Mouse (Mus musculus) CH12.LX (cell line): ENCODE data around the gene Csnk2b. TPM values are rescaled to one million over a fixed set of nuclear protein-coding genes. Genes with fewer than 3 reads are reported as not detected.
A peak's percentile ranks its signal among the peaks of the same experiment; 100 is the strongest.

Experiments
- DNase-seq: peaks from one replicate; pipeline ENCODE4 v3.0.0-alpha.2; 2013; ENCODE audit errors: extremely low read depth
- H3K27ac ChIP-seq: 2 replicates; pipeline ENCODE4 v1.5.1; 2012; ENCODE audit warnings: low read depth, mild to moderate bottlenecking, control low read depth, moderate library complexity; ENCODE audit not compliant: insufficient read depth
- H3K27me3 ChIP-seq: replicated peaks from 2 replicates; pipeline ENCODE3; 2012; ENCODE audit warnings: inconsistent platforms
- H3K36me3 ChIP-seq, 2 experiments: replicated peaks in 1 of 2; 2 replicates each; pipeline versions ENCODE3 to v1.6.1; 2012; ENCODE audit warnings: inconsistent platforms in 1 of 2, low read length in 1 of 2, mild to moderate bottlenecking in 1 of 2, mixed read lengths in 1 of 2, moderate library complexity in 1 of 2; ENCODE audit not compliant: control insufficient read depth in 1 of 2, insufficient read depth in 1 of 2
- H3K4me1 ChIP-seq, 2 experiments: 2 replicates each; pipeline ENCODE4 v1.6.1; 2012; ENCODE audit warnings: inconsistent platforms in 1 of 2, moderate library complexity in 1 of 2; ENCODE audit not compliant: insufficient read depth in 2 of 2, control insufficient read depth in 1 of 2
- H3K4me2 ChIP-seq: 2 replicates; pipeline ENCODE4 v1.6.1; 2012; ENCODE audit warnings: low read depth, mild to moderate bottlenecking, control low read depth; ENCODE audit not compliant: poor library complexity, insufficient read depth, severe bottlenecking
- H3K4me3 ChIP-seq, 3 experiments: fragments of 150-350 bp in 1 of 3; sonication (generic) in 1 of 3; replicated peaks in 1 of 3; 2 replicates each; pipeline versions ENCODE3 to v1.5.1; 2011 to 2012; ENCODE audit warnings: low read depth in 2 of 3, low read length in 2 of 3, mild to moderate bottlenecking in 2 of 3, moderate library complexity in 2 of 3, control low read depth in 1 of 3, improper control_type of control experiment in 1 of 3, inconsistent platforms in 1 of 3, mixed read lengths in 1 of 3; ENCODE audit not compliant: poor library complexity in 1 of 3
- H3K79me2 ChIP-seq: replicated peaks from 2 replicates; pipeline ENCODE4 v1.6.1; 2012; ENCODE audit warnings: mild to moderate bottlenecking, moderate library complexity; ENCODE audit not compliant: control insufficient read depth, poor library complexity, insufficient read depth, severe bottlenecking; ENCODE audit errors: extremely low read depth
- H3K9ac ChIP-seq: 2 replicates; pipeline ENCODE4 v1.6.1; 2012; ENCODE audit warnings: low read depth, mild to moderate bottlenecking, control low read depth, moderate library complexity; ENCODE audit not compliant: insufficient read depth
- H3K9me3 ChIP-seq: replicated peaks from 2 replicates; pipeline ENCODE3; 2012; ENCODE audit warnings: low read length, inconsistent platforms, mixed read lengths
- CTCF ChIP-seq, 2 experiments: IDR thresholded peaks in 1 of 2; conservative IDR thresholded peaks in 1 of 2; 2 replicates each; pipeline ENCODE4 v1.5.1; 2011 to 2012; ENCODE audit warnings: low read depth in 2 of 2, low read length in 2 of 2, improper control_type of control experiment in 1 of 2, inconsistent platforms in 1 of 2, mild to moderate bottlenecking in 1 of 2, moderate library complexity in 1 of 2
- ELF1 ChIP-seq: IDR thresholded peaks from 2 replicates; pipeline ENCODE4 v1.6.1; 2014; ENCODE audit warnings: low read depth, mild to moderate bottlenecking, inconsistent platforms, low read length, improper control_type of control experiment
- EP300 ChIP-seq: IDR thresholded peaks from 2 replicates; pipeline ENCODE4 v1.6.1; 2011; ENCODE audit warnings: low read length, improper control_type of control experiment
- ETS1 ChIP-seq: conservative IDR thresholded peaks from 2 replicates; pipeline ENCODE4 v1.6.1; 2012; ENCODE audit warnings: low read depth, mild to moderate bottlenecking, inconsistent platforms, low read length, improper control_type of control experiment, moderate library complexity
- GABPA ChIP-seq: IDR thresholded peaks from 2 replicates; pipeline ENCODE4 v1.6.1; 2012; ENCODE audit warnings: low read depth, low read length, improper control_type of control experiment, inconsistent platforms; ENCODE audit not compliant: insufficient replicate concordance
- JUN ChIP-seq: IDR thresholded peaks from 2 replicates; pipeline ENCODE4 v1.6.1; 2011; ENCODE audit warnings: low read depth, mild to moderate bottlenecking, low read length, improper control_type of control experiment, moderate library complexity; ENCODE audit not compliant: insufficient read depth
- JUND ChIP-seq: conservative IDR thresholded peaks from 2 replicates; pipeline ENCODE4 v1.6.1; 2011; ENCODE audit warnings: low read depth, low read length, improper control_type of control experiment
- KAT2A ChIP-seq: IDR thresholded peaks from 2 replicates; pipeline ENCODE4 v1.6.1; 2012; ENCODE audit warnings: low read length, improper control_type of control experiment, inconsistent platforms; ENCODE audit not compliant: insufficient replicate concordance
- MAFK ChIP-seq: IDR thresholded peaks from 2 replicates; pipeline ENCODE4 v1.6.1; 2011; ENCODE audit warnings: low read length, improper control_type of control experiment; ENCODE audit not compliant: insufficient replicate concordance
- MAZ ChIP-seq: IDR thresholded peaks from 2 replicates; pipeline ENCODE4 v1.6.1; 2012; ENCODE audit warnings: low read depth, mild to moderate bottlenecking, inconsistent platforms, low read length, improper control_type of control experiment, moderate library complexity
- MEF2A ChIP-seq: IDR thresholded peaks from 2 replicates; pipeline ENCODE4 v1.6.1; 2014; ENCODE audit warnings: low read depth, mild to moderate bottlenecking, inconsistent platforms, low read length, improper control_type of control experiment, borderline replicate concordance
- MXI1 ChIP-seq: IDR thresholded peaks from 2 replicates; pipeline ENCODE4 v1.6.1; 2011; ENCODE audit warnings: mild to moderate bottlenecking, low read depth, low read length, improper control_type of control experiment
- NRF1 ChIP-seq: IDR thresholded peaks from 2 replicates; pipeline ENCODE4 v1.6.1; 2014; ENCODE audit warnings: low read depth, mild to moderate bottlenecking, inconsistent platforms, low read length, improper control_type of control experiment, moderate library complexity
- POLR2AphosphoS2 ChIP-seq: IDR thresholded peaks from 2 replicates; pipeline ENCODE4 v1.6.1; 2011; ENCODE audit warnings: low read depth, low read length, improper control_type of control experiment
- RAD21 ChIP-seq: IDR thresholded peaks from 2 replicates; pipeline ENCODE4 v1.6.1; 2011; ENCODE audit warnings: low read depth, mild to moderate bottlenecking, low read length, improper control_type of control experiment, moderate library complexity
- RCOR1 ChIP-seq: conservative IDR thresholded peaks from 2 replicates; pipeline ENCODE4 v1.6.1; 2012; ENCODE audit warnings: low read depth, mild to moderate bottlenecking, inconsistent platforms, low read length, improper control_type of control experiment
- SIN3A ChIP-seq: IDR thresholded peaks from 2 replicates; pipeline ENCODE4 v1.6.1; 2012; ENCODE audit warnings: low read length, improper control_type of control experiment, inconsistent platforms
- SMC3 ChIP-seq: IDR thresholded peaks from 2 replicates; pipeline ENCODE4 v1.6.1; 2011; ENCODE audit warnings: low read depth, low read length, improper control_type of control experiment
- TBP ChIP-seq: conservative IDR thresholded peaks from 2 replicates; pipeline ENCODE4 v1.6.1; 2011; ENCODE audit warnings: low read depth, low read length, improper control_type of control experiment
- UBTF ChIP-seq: IDR thresholded peaks from 2 replicates; pipeline ENCODE4 v1.6.1; 2012; ENCODE audit warnings: low read depth, mild to moderate bottlenecking, inconsistent platforms, low read length, improper control_type of control experiment, moderate library complexity
- ZC3H11A ChIP-seq: IDR thresholded peaks from 2 replicates; pipeline ENCODE4 v1.6.1; 2012; ENCODE audit warnings: low read depth, mild to moderate bottlenecking, inconsistent platforms, low read length, improper control_type of control experiment
- ZKSCAN1 ChIP-seq: IDR thresholded peaks from 2 replicates; pipeline ENCODE4 v1.6.1; 2012; ENCODE audit warnings: low read depth, inconsistent platforms, low read length, improper control_type of control experiment, borderline replicate concordance
- ZMIZ1 ChIP-seq: IDR thresholded peaks from 2 replicates; pipeline ENCODE4 v1.6.1; 2012; ENCODE audit warnings: low read depth, mild to moderate bottlenecking, inconsistent platforms, low read length, improper control_type of control experiment
- ZNF384 ChIP-seq: IDR thresholded peaks from 2 replicates; pipeline ENCODE4 v1.6.1; 2012; ENCODE audit warnings: low read depth, low read length, improper control_type of control experiment, inconsistent platforms
- dilution Hi-C: fragments of 300-500 bp; cut with MboI; formaldehyde crosslinking; loops from 2 replicates; pipeline ENCODE4 v1.14.3; 2020; ENCODE audit warnings: low sequenced_read_pairs; ENCODE audit not compliant: extremely low pct_unique_long_range_greater_than_20kb, extremely low pct_ligation_motif_present
- in situ Hi-C: fragments of 300-500 bp; cut with MboI; formaldehyde crosslinking; loops from 3 replicates; pipeline ENCODE4 v1.14.3; 2019; ENCODE audit warnings: low sequenced_read_pairs, low pct_ligation_motif_present, low pct_unique_long_range_greater_than_20kb, mixed read lengths
- polyA plus RNA-seq: library from polyadenylated mRNA; unstranded; fragments of >175 nt; gene quantifications from 2 replicates; pipeline ENCODE4 v1.2.1, GENCODE M21; 2012; ENCODE audit warnings: low read depth; ENCODE audit not compliant: insufficient read length
- total RNA-seq, 2 experiments: library from RNA; depleted of rRNA; stranded (reverse); fragments of 300-350 nt in 1 of 2; fragments of >200 nt in 1 of 2; gene quantifications; 2 replicates each; pipeline ENCODE4 v1.2.3; 2012 to 2014

Gene Csnk2b
- total and polyA plus RNA-seq, 3 experiments: 89.3 to 348 (median 130) TPM

DNA sequence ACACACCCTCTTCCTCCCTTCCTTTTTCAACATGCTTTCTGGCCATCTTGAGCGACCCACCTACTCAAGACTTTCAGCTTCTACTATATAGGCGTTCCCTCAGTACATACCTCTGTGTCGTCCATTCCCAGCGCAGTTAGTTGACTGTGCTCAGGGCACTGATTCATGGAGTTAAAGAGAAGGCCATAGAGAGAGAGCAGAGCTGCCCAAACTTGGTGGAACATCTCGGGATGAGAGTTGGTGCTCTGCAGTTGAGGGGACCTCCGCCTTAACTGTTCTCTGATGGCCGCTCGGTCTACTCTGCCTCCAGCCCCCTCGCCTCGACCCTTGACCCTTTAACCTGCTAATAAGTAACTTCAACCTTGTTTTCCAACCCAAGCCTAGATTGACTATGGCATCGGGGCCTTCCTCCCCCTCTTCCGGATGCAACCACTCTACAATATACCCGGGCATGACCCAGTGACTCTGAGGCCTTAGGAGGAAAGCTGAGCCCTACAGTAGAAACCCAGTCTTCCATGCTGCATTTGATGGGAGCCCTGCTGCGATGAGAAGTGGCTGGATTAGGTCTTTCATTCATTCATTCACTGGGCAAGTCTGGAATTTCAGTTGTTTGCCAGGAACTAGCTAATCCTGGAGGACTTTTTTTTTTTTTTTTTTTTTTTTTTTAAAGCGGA, 9.8 kb upstream of the Csnk2b start, which contains the start of gene Apom:
Gene Apom (minus strand): TSS at position 551 of the 674 bp plus-strand sequence.
- Histone ChIP-seq H3K9ac (no peak within 1 kb of the TSS), H3K9me3 (no peaks in the 10 kb centered on the region), H3K79me2 (peaks cover 28% of the 10 kb centered on the region), H3K27ac (no peak within 1 kb of the TSS), H3K4me3 (no peak within 1 kb of the TSS), H3K4me1 (peaks cover 5 to 22% of the 10 kb centered on the region in 2 experiments)
- no peak for DNase-seq
- TF ChIP-seq ZNF384: 0 out of 2 replicates have a peak, but pooled peaks have one; percentile 13
- no peak for TF ChIP-seq POLR2AphosphoS2
- TF ChIP-seq, all 38 proteins: peak for 1
- Histone ChIP-seq H3K27me3 (no peaks in the 10 kb centered on the region), H3K4me2 (no peak within 1 kb of the TSS), H3K36me3 (peaks cover 13 to 38% of the 10 kb centered on the region in 2 experiments)
- in situ Hi-C loops: no loop called here
- dilution Hi-C loops: no loop called here

DNA sequence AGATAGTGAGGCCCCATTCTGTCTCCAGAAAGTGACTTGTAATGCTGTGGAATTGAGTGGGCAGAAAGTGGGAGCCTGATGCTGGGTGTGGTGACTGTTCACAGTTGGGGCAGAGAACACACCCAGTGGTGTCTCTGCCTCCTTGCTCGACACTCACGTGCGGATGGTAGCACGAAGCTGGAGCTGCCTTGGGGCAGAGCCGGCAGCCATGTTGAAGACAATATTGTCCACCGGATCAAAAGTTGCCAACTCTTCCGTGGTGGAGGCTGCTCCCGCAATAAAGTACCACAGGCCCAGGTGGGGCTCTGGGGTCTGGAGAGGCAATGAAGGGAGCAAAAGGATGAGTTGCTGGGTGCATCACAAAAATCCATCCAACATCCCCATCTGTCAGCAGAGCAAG, 9.2 kb upstream of the Csnk2b start:
- H3K27me3 ChIP-seq: no peaks in the 10 kb centered on the region
- DNase-seq: no peak
- no peak overlapping the region for H3K4me3 ChIP-seq
- H3K36me3 ChIP-seq: peaks cover 13 to 38% of the 10 kb centered on the region in 2 experiments
- H3K27ac ChIP-seq: no peak overlapping the region
- in situ Hi-C loops (no loop called here), dilution Hi-C loops (no loop called here)
- H3K4me1 ChIP-seq: peaks cover 5 to 16% of the 10 kb centered on the region in 2 experiments
- no peaks in the 10 kb centered on the region for H3K9me3 ChIP-seq
- no peak overlapping the region for H3K4me2 ChIP-seq
- no peak overlapping the region for H3K9ac ChIP-seq
- peaks cover 23% of the 10 kb centered on the region for H3K79me2 ChIP-seq
- TF ChIP-seq MXI1 (no peak), MAFK (no peak), ZC3H11A (no peak), NRF1 (no peak), JUN (no peak), ETS1 (no peak), JUND (no peak), ZKSCAN1 (no peak), UBTF (no peak), CTCF (conservative IDR thresholded peaks at IDR 0.05 in 1 of 2, IDR thresholded peaks at IDR 0.05 in 1 of 2; ENCODE audit: low read depth in 2 of 2, low read length in 2 of 2) (no peak)

DNA sequence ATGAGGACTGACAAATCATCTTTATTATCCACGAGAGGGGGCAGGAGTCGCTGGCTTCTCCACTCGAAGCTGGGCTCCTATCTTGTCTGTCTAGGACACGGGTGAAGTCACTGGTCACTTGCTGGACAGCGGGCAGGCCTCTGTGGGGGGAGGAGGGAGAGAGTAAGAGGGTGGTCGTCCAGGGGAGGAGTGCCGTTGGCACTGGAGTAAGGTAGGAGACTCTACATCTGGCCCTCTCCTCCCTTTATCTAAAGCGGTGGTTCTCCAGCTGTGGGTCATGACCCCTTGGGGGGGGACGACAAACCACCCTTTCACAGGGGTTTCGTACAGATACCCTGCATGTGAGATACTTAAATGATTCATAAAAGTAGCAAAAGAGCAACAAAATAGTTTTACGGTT, 7.1 kb upstream of the Csnk2b start:
- dilution Hi-C loops: no loop called here
- DNase-seq: no peak
- H3K4me2 ChIP-seq: no peak overlapping the region
- H3K79me2 ChIP-seq: peaks cover 16% of the 10 kb centered on the region
- H3K27ac ChIP-seq: no peak overlapping the region
- in situ Hi-C loops: no loop called here
- H3K4me3 ChIP-seq: no peak overlapping the region
- no peaks in the 10 kb centered on the region for H3K9me3 ChIP-seq
- H3K27me3 ChIP-seq: no peaks in the 10 kb centered on the region
- H3K36me3 ChIP-seq: peaks cover 20 to 48% of the 10 kb centered on the region in 2 experiments
- peaks cover 5 to 31% of the 10 kb centered on the region in 2 experiments for H3K4me1 ChIP-seq
- H3K9ac ChIP-seq: no peak overlapping the region
- TF ChIP-seq CTCF (conservative IDR thresholded peaks at IDR 0.05 in 1 of 2, IDR thresholded peaks at IDR 0.05 in 1 of 2; ENCODE audit: low read depth in 2 of 2, low read length in 2 of 2) (no peak), MAZ (no peak), GABPA (no peak), KAT2A (no peak), SMC3 (no peak), EP300 (no peak), ZMIZ1 (no peak), TBP (no peak), SIN3A (no peak), MAFK (no peak), ZKSCAN1 (no peak), POLR2AphosphoS2 (no peak), MEF2A (no peak), RCOR1 (no peak), ETS1 (no peak), ELF1 (no peak), RAD21 (no peak)
